Mouse (Mus musculus) megakaryocyte, embryonic 14.5 days (primary cell): ENCODE data around the gene Clip4.

Experiments
- FLI1 ChIP-seq: IDR thresholded peaks from 2 replicates; pipeline ENCODE4 v1.6.1; 2012; ENCODE audit warnings: low read length, inconsistent platforms, mixed read lengths
- GATA1 ChIP-seq: IDR thresholded peaks from 3 replicates; pipeline ENCODE4 v1.6.1; 2012; ENCODE audit warnings: mixed read lengths, low read length, inconsistent platforms, borderline replicate concordance

- TF ChIP-seq GATA1 (no peak), FLI1 (no peak)
These were observed 47.8 kb upstream of the Clip4 start for GRCm38 (mm10) chr17:71720434-71720833.
